Mouse (Mus musculus) cortical plate, adult 2 months (tissue): Measurements from ENCODE around the gene Abcb4.

ENCODE experiments used
- CTCF ChIP-seq: fragments of 200-500 bp; IDR thresholded peaks from 2 replicates; pipeline ENCODE4 v1.5.1; 2011; ENCODE audit warnings: mild to moderate bottlenecking, control low read depth, low read length; ENCODE audit not compliant: insufficient read depth; ENCODE audit errors: extremely low read depth
- POLR2A ChIP-seq: fragments of 200-500 bp; IDR thresholded peaks from 2 replicates; pipeline ENCODE4 v1.6.1; 2011; ENCODE audit warnings: mild to moderate bottlenecking, low read length, control low read depth; ENCODE audit not compliant: insufficient read depth; ENCODE audit errors: extremely low read depth

DNA sequence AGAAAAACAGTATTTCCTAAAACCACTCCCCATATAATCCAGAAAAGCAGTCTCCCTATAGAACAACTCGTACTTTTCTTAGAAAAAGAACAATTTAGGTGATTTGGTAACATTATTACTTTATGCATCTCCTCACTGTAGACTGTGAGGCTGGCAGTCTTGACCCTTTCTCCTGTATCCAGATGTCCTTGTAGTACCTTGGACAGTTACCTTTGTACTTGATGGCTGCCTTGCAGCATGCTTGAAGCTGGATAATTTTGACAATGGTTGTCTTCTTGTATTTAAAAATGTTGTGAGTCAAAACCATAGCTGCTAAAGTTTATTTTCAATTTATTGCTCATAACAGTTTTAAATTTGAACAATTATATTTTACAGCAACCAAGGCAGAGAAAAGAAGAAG lies 2.7 kb downstream of the Abcb4 start:
- TF ChIP-seq POLR2A (no peak), CTCF (no peak)
